Mouse (Mus musculus) hindlimb bud, embryonic 11.5 days (tissue): ENCODE data around the gene Hes1.

Source experiments
- DNase-seq: peaks from one replicate; pipeline ENCODE4 v3.0.0-alpha.2; 2012; ENCODE audit warnings: low read depth, low spot score; ENCODE audit errors: extremely low spot score

Gene Hes1

DNA sequence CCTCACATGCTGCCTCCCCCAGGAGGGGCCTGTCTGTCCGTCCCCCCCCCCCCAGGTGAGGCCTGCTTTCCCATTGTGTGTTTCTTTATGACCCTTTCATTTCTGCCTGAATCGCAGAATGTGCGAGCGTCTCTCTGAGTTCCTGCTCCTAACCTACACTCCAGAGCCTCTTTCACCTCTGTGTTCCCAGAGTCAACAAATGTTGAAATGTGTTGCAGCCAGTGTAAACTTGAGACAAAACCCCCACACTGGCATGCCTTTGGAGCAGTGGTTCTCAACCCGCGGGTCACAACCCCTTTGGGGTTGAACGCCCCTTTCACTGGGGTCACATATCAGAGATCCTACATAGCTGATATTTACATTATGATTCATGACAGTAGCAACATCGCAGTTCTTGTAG, 49.6 kb downstream of the Hes1 start:
- DNase-seq: no peak

DNA sequence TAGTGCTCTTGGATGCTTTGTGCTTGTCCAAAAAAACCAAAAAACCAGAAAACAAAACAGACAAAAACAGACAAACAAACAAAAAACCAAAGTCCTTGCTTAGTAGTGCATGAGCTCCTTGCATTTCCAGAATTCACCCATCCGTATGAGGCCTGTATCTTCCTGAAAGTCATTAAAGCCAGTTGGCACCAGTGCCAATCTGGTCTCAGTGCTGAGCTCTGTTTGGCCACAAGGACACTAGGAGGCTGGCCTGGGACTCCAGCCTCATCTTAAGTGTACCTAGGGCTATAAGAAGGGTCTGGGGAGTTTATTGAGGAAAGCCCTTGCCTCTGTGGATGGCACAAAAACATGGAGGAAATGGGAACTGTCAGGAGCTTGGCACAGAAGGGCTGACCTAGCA, 50.3 kb downstream of the Hes1 start:
- no peak for DNase-seq
